In the genomic region with DNA sequence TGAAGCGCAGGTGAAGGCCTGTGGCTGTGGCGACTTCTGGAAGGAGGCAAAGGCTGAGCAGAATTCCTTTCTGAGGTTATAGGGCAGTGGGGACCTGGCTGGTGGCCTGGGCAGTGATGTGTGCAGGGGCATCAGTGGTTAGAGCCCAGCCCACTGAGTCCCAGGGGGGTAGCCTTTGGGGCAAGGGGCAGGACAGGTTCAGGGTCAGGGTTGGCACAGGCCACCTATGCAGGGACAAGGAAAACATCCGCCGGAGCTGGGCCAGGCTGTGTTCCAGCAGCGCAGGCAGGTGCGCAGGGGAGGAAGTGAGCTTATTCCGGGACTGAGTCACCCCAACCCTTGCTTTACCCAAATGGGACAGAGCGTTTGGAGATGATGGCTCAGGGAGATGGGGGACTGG, we compare ENCODE assay signal across 13 mouse cellular contexts. TPM values are rescaled to one million over a fixed set of nuclear protein-coding genes. Genes with fewer than 3 reads are reported as not detected.
DNase-seq lines count a peak whose midpoint lies in the region; ATAC-seq lines count a peak whose summit lies in the region.
"Had no signal": no experiment of that assay in that cellular context is flagged by ENCODE, and none has a peak within 500 bp of the region (broad histone marks: within the 10 kb centered on the region; RNA-seq: fewer than 3 reads in every experiment).

No protein-coding gene starts in this region.

- 74% methylated on average over 7 of the region's 8 CpGs for WGBS in intestine, embryonic 16.5 days
- WGBS in intestine, embryonic 15.5 days = 75% methylated on average over 8 of the region's 8 CpGs
- 73% methylated on average over 8 of the region's 8 CpGs for WGBS in embryonic facial prominence, embryonic 15.5 days
- WGBS in kidney, embryonic 16.5 days = 76% methylated on average over 8 of the region's 8 CpGs

- no peaks in the 10 kb centered on the region for H3K9me3 ChIP-seq in intestine, embryonic 16.5 days (ENCODE audit: control insufficient read depth, low read length)
- no peaks in the 10 kb centered on the region for H3K9me3 ChIP-seq in intestine, embryonic 15.5 days
- H3K9me3 ChIP-seq in embryonic facial prominence, embryonic 15.5 days (replicated peaks) = no peaks in the 10 kb centered on the region
- H3K9me3 ChIP-seq in kidney, embryonic 16.5 days (ENCODE audit: low read length) = no peaks in the 10 kb centered on the region
- H3K9me3 ChIP-seq: lung, embryonic 15.5 days had no signal

- no peak overlapping the region for H3K4me3 ChIP-seq in intestine, embryonic 16.5 days (ENCODE audit: low read length)
- no peak overlapping the region for H3K4me3 ChIP-seq in intestine, embryonic 15.5 days (replicated peaks)
- H3K4me3 ChIP-seq in embryonic facial prominence, embryonic 15.5 days (replicated peaks) = no peak overlapping the region
- no peak overlapping the region for H3K4me3 ChIP-seq in kidney, embryonic 16.5 days (ENCODE audit: low read length)
- H3K4me3 ChIP-seq: erythroblast, embryonic 14.5 days; lung, embryonic 15.5 days had no signal

- ATAC-seq in intestine, embryonic 16.5 days = peak; percentile 30; the same call in 1 of the 2 replicates
- no peak for ATAC-seq in intestine, embryonic 15.5 days
- ATAC-seq in embryonic facial prominence, embryonic 15.5 days (ENCODE audit: insufficient number of reproducible peaks, low FRiP score, low TSS enrichment, low read depth) = peak; percentile 45; the same call in 1 of the 2 replicates
- peak; percentile 47 for ATAC-seq in kidney, embryonic 16.5 days (ENCODE audit: low FRiP score, low TSS enrichment)

- H3K4me1 ChIP-seq in intestine, embryonic 16.5 days (ENCODE audit: control insufficient read depth, insufficient read depth, low read length) = no peaks in the 10 kb centered on the region
- 0 out of 2 replicates have a peak, but pooled peaks cover 2% of the 10 kb centered on the region for H3K4me1 ChIP-seq in intestine, embryonic 15.5 days (replicated peaks)
- no peaks in the 10 kb centered on the region for H3K4me1 ChIP-seq in embryonic facial prominence, embryonic 15.5 days
- H3K4me1 ChIP-seq in kidney, embryonic 16.5 days (ENCODE audit: insufficient read depth, low read length) = peaks cover 16% of the 10 kb centered on the region
- H3K4me1 ChIP-seq: lung, embryonic 15.5 days had no signal

- H3K9ac ChIP-seq in intestine, embryonic 16.5 days (ENCODE audit: low read depth, low read length) = no peak overlapping the region
- no peak overlapping the region for H3K9ac ChIP-seq in intestine, embryonic 15.5 days
- H3K9ac ChIP-seq in embryonic facial prominence, embryonic 15.5 days = no peak overlapping the region
- 0 out of 2 replicates have a peak overlapping the region, but pooled peaks have one; percentile 6 for H3K9ac ChIP-seq in kidney, embryonic 16.5 days (replicated peaks; ENCODE audit: low read length)
- H3K9ac ChIP-seq: lung, embryonic 15.5 days had no signal

- H3K4me2 ChIP-seq in intestine, embryonic 16.5 days (ENCODE audit: low read depth, low read length) = no peak overlapping the region
- H3K4me2 ChIP-seq in intestine, embryonic 15.5 days (replicated peaks) = no peak overlapping the region
- no peak overlapping the region for H3K4me2 ChIP-seq in embryonic facial prominence, embryonic 15.5 days (replicated peaks)
- no peak overlapping the region for H3K4me2 ChIP-seq in kidney, embryonic 16.5 days (replicated peaks; ENCODE audit: low read depth, low read length)
- H3K4me2 ChIP-seq: lung, embryonic 15.5 days had no signal

- H3K36me3 ChIP-seq in intestine, embryonic 16.5 days (ENCODE audit: control insufficient read depth, insufficient read depth, low read length) = peaks cover 11% of the 10 kb centered on the region; the same call in 1 of the 2 replicates
- H3K36me3 ChIP-seq in intestine, embryonic 15.5 days = peaks cover 16% of the 10 kb centered on the region
- H3K36me3 ChIP-seq in embryonic facial prominence, embryonic 15.5 days = peaks cover 36% of the 10 kb centered on the region
- H3K36me3 ChIP-seq in kidney, embryonic 16.5 days (ENCODE audit: insufficient read depth, low read length) = peaks cover 28% of the 10 kb centered on the region

- peak; percentile 56 for DNase-seq in adrenal gland, postnatal 10 days
- DNase-seq in adrenal gland, postnatal 4 days (ENCODE audit: low spot score in 2 of 2) = no peak
- no peak for DNase-seq in left cerebral cortex, postnatal 14 days (ENCODE audit: low spot score in 2 of 2)
- DNase-seq in left cerebral cortex, postnatal 36 days (ENCODE audit: low spot score in 2 of 2) = no peak
- DNase-seq: thymus, adult 18-20 months had no signal

- no peaks in the 10 kb centered on the region for H3K27me3 ChIP-seq in intestine, embryonic 16.5 days (replicated peaks; ENCODE audit: control insufficient read depth, insufficient read depth, low read length)
- H3K27me3 ChIP-seq in intestine, embryonic 15.5 days (replicated peaks) = no peaks in the 10 kb centered on the region
- H3K27me3 ChIP-seq in embryonic facial prominence, embryonic 15.5 days = no peaks in the 10 kb centered on the region
- no peaks in the 10 kb centered on the region for H3K27me3 ChIP-seq in kidney, embryonic 16.5 days (ENCODE audit: insufficient read depth, low read length)
- H3K27me3 ChIP-seq: lung, embryonic 15.5 days had no signal

- intact Hi-C loops in left cerebral cortex, postnatal 14 days (cut with DNase I) = no loop called here
- intact Hi-C loops in left cerebral cortex, postnatal 36 days (cut with DNase I) = no loop called here

- no peak overlapping the region for H3K27ac ChIP-seq in intestine, embryonic 16.5 days (ENCODE audit: low read length)
- H3K27ac ChIP-seq in intestine, embryonic 15.5 days = no peak overlapping the region
- no peak overlapping the region for H3K27ac ChIP-seq in embryonic facial prominence, embryonic 15.5 days (replicated peaks)
- no peak overlapping the region for H3K27ac ChIP-seq in kidney, embryonic 16.5 days (ENCODE audit: low read length)
- H3K27ac ChIP-seq: lung, embryonic 15.5 days had no signal

RNA-seq across cellular contexts. Expression of gene Msmp, which starts 2.1 kb away (rescaled TPM):
- 1 to 10 TPM; 1.8 to 1.9 TPM for total RNA-seq in adrenal gland, postnatal 10 days (2021)
- 1 to 10 TPM; 1.4 to 2.2 TPM for total RNA-seq in adrenal gland, postnatal 4 days (2021)
- polyA plus RNA-seq in intestine, embryonic 16.5 days (2015; fragmentation: Nextera tagmentation; extraction: Ambion mirVana) = 1.0 TPM in 1 of 2 replicates, not detected in the other
- polyA plus RNA-seq in intestine, embryonic 15.5 days (2015; fragmentation: Nextera tagmentation; extraction: Ambion mirVana) = 0.75 TPM in 1 of 2 replicates, not detected in the other
- polyA plus RNA-seq in embryonic facial prominence, embryonic 15.5 days (2015; fragmentation: Nextera tagmentation; extraction: Ambion mirVana) = 1.5 and 1.6 TPM in 2 replicates
- 0.89 and 3.1 TPM in 2 replicates for polyA plus RNA-seq in kidney, embryonic 16.5 days (2015; fragmentation: Nextera tagmentation; extraction: Ambion mirVana)
- not detected for total RNA-seq in left cerebral cortex, postnatal 14 days (2021)
- total RNA-seq in left cerebral cortex, postnatal 36 days (2021) = not detected
- total RNA-seq: left cerebral cortex, adult 18-20 months had no signal
- polyA plus RNA-seq: erythroblast, embryonic 14.5 days; heart, embryonic 14.5 days had no signal

RNA-seq across cellular contexts. Expression of gene Gba2, which starts 7.7 kb away (rescaled TPM):
- 10 to 100 TPM; 10.5 to 15.4 TPM for total RNA-seq in adrenal gland, postnatal 10 days (2021)
- total RNA-seq in adrenal gland, postnatal 4 days (2021) = 10 to 100 TPM; 17.8 to 18.2 TPM
- polyA plus RNA-seq in intestine, embryonic 16.5 days (2015; fragmentation: Nextera tagmentation; extraction: Ambion mirVana) = 12.5 and 12.9 TPM in 2 replicates
- 13.7 and 15.4 TPM in 2 replicates for polyA plus RNA-seq in intestine, embryonic 15.5 days (2015; fragmentation: Nextera tagmentation; extraction: Ambion mirVana)
- 21.3 and 22.3 TPM in 2 replicates for polyA plus RNA-seq in embryonic facial prominence, embryonic 15.5 days (2015; fragmentation: Nextera tagmentation; extraction: Ambion mirVana)
- 25.8 and 26.3 TPM in 2 replicates for polyA plus RNA-seq in kidney, embryonic 16.5 days (2015; fragmentation: Nextera tagmentation; extraction: Ambion mirVana)
- total RNA-seq in left cerebral cortex, postnatal 14 days (2021) = 10 to 100 TPM; 67.8 to 71.5 TPM
- total RNA-seq in left cerebral cortex, postnatal 36 days (2021) = 10 to 100 TPM; 64.9 to 71.9 TPM

RNA-seq across cellular contexts. Expression of gene Rgp1, which starts 7.9 kb away (rescaled TPM):
- total RNA-seq in adrenal gland, postnatal 10 days (2021) = 10 to 100 TPM; 41.7 to 54.1 TPM
- total RNA-seq in adrenal gland, postnatal 4 days (2021) = 10 to 100 TPM; 65.3 to 68.5 TPM
- polyA plus RNA-seq in intestine, embryonic 16.5 days (2015; fragmentation: Nextera tagmentation; extraction: Ambion mirVana) = 18.2 and 19.5 TPM in 2 replicates
- 20.9 and 23.3 TPM in 2 replicates for polyA plus RNA-seq in intestine, embryonic 15.5 days (2015; fragmentation: Nextera tagmentation; extraction: Ambion mirVana)
- polyA plus RNA-seq in embryonic facial prominence, embryonic 15.5 days (2015; fragmentation: Nextera tagmentation; extraction: Ambion mirVana) = 28.6 and 32.5 TPM in 2 replicates
- polyA plus RNA-seq in kidney, embryonic 16.5 days (2015; fragmentation: Nextera tagmentation; extraction: Ambion mirVana) = 32.3 and 33.0 TPM in 2 replicates
- total RNA-seq in left cerebral cortex, postnatal 14 days (2021) = 10 to 100 TPM; 47.7 to 56.3 TPM
- 10 to 100 TPM; 42.3 to 55.8 TPM for total RNA-seq in left cerebral cortex, postnatal 36 days (2021)

RNA-seq across cellular contexts. Expression of gene Tln1, which starts 23.9 kb away (rescaled TPM):
- total RNA-seq in adrenal gland, postnatal 10 days (2021) = 100 to 1,000 TPM; 171 to 192 TPM
- total RNA-seq in adrenal gland, postnatal 4 days (2021) = 100 to 1,000 TPM; 209 to 246 TPM
- polyA plus RNA-seq in intestine, embryonic 16.5 days (2015; fragmentation: Nextera tagmentation; extraction: Ambion mirVana) = 41.2 and 41.9 TPM in 2 replicates
- 61.4 and 61.9 TPM in 2 replicates for polyA plus RNA-seq in intestine, embryonic 15.5 days (2015; fragmentation: Nextera tagmentation; extraction: Ambion mirVana)
- 55.8 and 60.9 TPM in 2 replicates for polyA plus RNA-seq in embryonic facial prominence, embryonic 15.5 days (2015; fragmentation: Nextera tagmentation; extraction: Ambion mirVana)
- 66.5 and 69.1 TPM in 2 replicates for polyA plus RNA-seq in kidney, embryonic 16.5 days (2015; fragmentation: Nextera tagmentation; extraction: Ambion mirVana)
- total RNA-seq in left cerebral cortex, postnatal 14 days (2021) = 10 to 100 TPM; 53.6 to 60.4 TPM
- total RNA-seq in left cerebral cortex, postnatal 36 days (2021) = 10 to 100 TPM; 43.0 to 45.4 TPM

RNA-seq across cellular contexts. Expression of gene Creb3, which starts 24.3 kb away (rescaled TPM):
- 100 to 1,000 TPM in 1 of 2 experiments, 10 to 100 TPM in 1; 90.4 to 108 TPM for total RNA-seq in adrenal gland, postnatal 10 days (2021)
- 100 to 1,000 TPM; 130 to 160 TPM for total RNA-seq in adrenal gland, postnatal 4 days (2021)
- polyA plus RNA-seq in intestine, embryonic 16.5 days (2015; fragmentation: Nextera tagmentation; extraction: Ambion mirVana) = 78.7 and 80.5 TPM in 2 replicates
- 62.7 and 69.5 TPM in 2 replicates for polyA plus RNA-seq in intestine, embryonic 15.5 days (2015; fragmentation: Nextera tagmentation; extraction: Ambion mirVana)
- polyA plus RNA-seq in embryonic facial prominence, embryonic 15.5 days (2015; fragmentation: Nextera tagmentation; extraction: Ambion mirVana) = 77.5 and 88.2 TPM in 2 replicates
- polyA plus RNA-seq in kidney, embryonic 16.5 days (2015; fragmentation: Nextera tagmentation; extraction: Ambion mirVana) = 80.2 and 83.0 TPM in 2 replicates
- 10 to 100 TPM; 68.9 to 69.2 TPM for total RNA-seq in left cerebral cortex, postnatal 14 days (2021)
- total RNA-seq in left cerebral cortex, postnatal 36 days (2021) = 10 to 100 TPM; 74.4 to 84.8 TPM
